Mouse (Mus musculus) spleen, adult 2 months (tissue): ENCODE results near the gene Cct2. TPM values are rescaled to one million over a fixed set of nuclear protein-coding genes. Genes with fewer than 3 reads are reported as not detected.
"Not testable (repeated sequence)": the region's sequence is repeated elsewhere in the genome, so short reads cannot be mapped to it uniquely, and the experiment has no call there.

Source experiments
- DNase-seq, 2 experiments: peaks; one replicate each; pipeline versions ENCODE4 v3.0.0 to v3.0.0-alpha.2; 2012 to 2021; ENCODE audit warnings: low spot score in 2 of 2, low read depth in 1 of 2
- H3K27ac ChIP-seq: fragments of 200-500 bp; 2 replicates; pipeline ENCODE4 v1.5.1; 2012; ENCODE audit warnings: low read length, inconsistent platforms; ENCODE audit not compliant: insufficient read depth
- H3K27me3 ChIP-seq: fragments of 200-500 bp; 2 replicates; pipeline ENCODE4 v1.6.1; 2012; ENCODE audit warnings: mild to moderate bottlenecking, moderate library complexity, low read length, inconsistent platforms; ENCODE audit not compliant: control insufficient read depth, insufficient read depth
- H3K36me3 ChIP-seq: fragments of 200-500 bp; 2 replicates; pipeline ENCODE4 v1.6.1; 2012; ENCODE audit warnings: mild to moderate bottlenecking, low read length, inconsistent platforms; ENCODE audit not compliant: control insufficient read depth, insufficient read depth
- H3K4me1 ChIP-seq: fragments of 200-500 bp; 2 replicates; pipeline ENCODE4 v1.6.1; 2011; ENCODE audit warnings: inconsistent platforms; ENCODE audit not compliant: control insufficient read depth, insufficient read depth, insufficient read length
- H3K4me3 ChIP-seq: fragments of 200-500 bp; 2 replicates; pipeline ENCODE4 v1.5.1; 2011; ENCODE audit warnings: mild to moderate bottlenecking, inconsistent platforms; ENCODE audit not compliant: insufficient read depth, insufficient read length; ENCODE audit errors: extremely low read depth
- CTCF ChIP-seq: fragments of 200-500 bp; IDR thresholded peaks from 2 replicates; pipeline ENCODE4 v1.5.1; 2011; ENCODE audit warnings: mild to moderate bottlenecking, inconsistent platforms; ENCODE audit not compliant: insufficient read depth, insufficient read length, insufficient replicate concordance; ENCODE audit errors: extremely low read depth
- POLR2A ChIP-seq: fragments of 200-500 bp; IDR thresholded peaks from 2 replicates; pipeline ENCODE4 v1.6.1; 2011; ENCODE audit warnings: low read depth, low read length, inconsistent platforms
- WGBS: fragments of 180-500 bp; shearing (Covaris S2); methylation state at CpG from one replicate; pipeline ENCODE4 v1.1.7; 2018; 5-methylcytosine and 5-hydroxymethylcytosine counted together
- polyA plus RNA-seq: library from polyadenylated mRNA; depleted of rRNA; stranded (reverse); fragments of >200 nt; gene quantifications from 2 replicates; pipeline ENCODE4 v1.2.3, GENCODE M21; 2012

The Cct2 gene
- polyA plus RNA-seq, 1 experiment = 47.5 TPM

- peaks cover 66% of the 10 kb centered on the region for H3K36me3 ChIP-seq
- DNase-seq = no peak
- TF ChIP-seq POLR2A (no peak), CTCF (no peak)
- no peak overlapping the region for H3K27ac ChIP-seq
- no peaks in the 10 kb centered on the region for H3K4me1 ChIP-seq
- no peak overlapping the region for H3K4me3 ChIP-seq
- H3K27me3 ChIP-seq = no peaks in the 10 kb centered on the region
- 84% methylated on average over 4 of the region's 4 CpGs for WGBS
Observed at GRCm38 (mm10) chr10:117055668-117056067, 7.9 kb downstream of the Cct2 start.

GRCm38 (mm10) chr10:117049961-117050597 lies 13.5 kb downstream of the Cct2 start:
- WGBS = 75% methylated on average over 4 of the region's 4 CpGs
- TF ChIP-seq POLR2A (no peak), CTCF (no peak)
- Histone ChIP-seq H3K4me1 (no peaks in the 10 kb centered on the region), H3K27ac (no peak overlapping the region), H3K36me3 (peaks cover 37% of the 10 kb centered on the region), H3K27me3 (peaks cover 2% of the 10 kb centered on the region; the same call in 1 of the 2 replicates), H3K4me3 (no peak overlapping the region)
- DNase-seq = no peak

GRCm38 (mm10) chr10:117049253-117049652 lies 14.4 kb downstream of the Cct2 start:
- H3K27me3 ChIP-seq = peaks cover 2% of the 10 kb centered on the region; the same call in 1 of the 2 replicates
- H3K27ac ChIP-seq = no peak overlapping the region
- no peaks in the 10 kb centered on the region for H3K4me1 ChIP-seq
- peaks cover 31% of the 10 kb centered on the region for H3K36me3 ChIP-seq
- 80% methylated on average over 4 of the region's 4 CpGs for WGBS
- no peak overlapping the region for H3K4me3 ChIP-seq
- TF ChIP-seq CTCF (no peak), POLR2A (no peak)
- DNase-seq = no peak

GRCm38 (mm10) chr10:117045175-117046056 lies 18.2 kb downstream of the Cct2 start, which contains the start of gene Lrrc10:
Gene Lrrc10 (plus strand): TSS chr10:117045341.
- TF ChIP-seq CTCF = no peak
- no peak for TF ChIP-seq POLR2A
- peaks cover 2% of the 10 kb centered on the region; the same call in 1 of the 2 replicates for H3K27me3 ChIP-seq
- 60% methylated on average over 40 of the region's 40 CpGs for WGBS

DNA sequence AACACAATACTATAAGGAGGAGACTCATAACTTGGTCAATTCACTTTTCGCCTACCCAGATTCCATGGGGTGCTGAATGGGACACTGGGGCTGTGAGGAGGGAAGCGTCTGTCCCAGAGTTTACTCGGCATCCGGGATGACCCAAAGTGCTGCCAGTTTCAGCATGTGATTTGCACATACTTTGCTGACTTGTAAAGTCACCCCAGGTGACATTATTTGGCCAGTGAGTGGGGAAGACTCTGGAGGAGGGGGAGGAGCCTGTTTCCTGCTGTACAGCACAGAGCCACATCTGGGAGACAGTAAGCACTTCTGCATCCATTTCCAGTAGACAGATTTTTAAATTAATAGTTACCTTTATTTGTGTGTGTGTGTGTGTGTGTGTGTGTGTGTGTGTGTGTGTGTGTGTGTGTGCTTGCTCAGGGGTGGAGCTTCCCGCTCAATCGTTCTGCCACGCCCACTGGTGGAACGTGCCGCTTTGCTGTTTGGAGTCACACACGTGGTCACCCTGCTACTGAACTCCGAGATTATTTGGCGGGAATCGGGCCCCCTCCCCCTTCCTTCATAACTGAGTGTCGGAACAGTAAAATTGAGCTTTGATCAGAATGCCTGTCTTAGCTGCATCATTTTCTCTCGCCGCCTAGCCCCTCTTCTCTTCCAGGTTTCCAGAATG lies 20.0 kb downstream of the Cct2 start:
- H3K4me3 ChIP-seq, H3K36me3 ChIP-seq, H3K27me3 ChIP-seq, DNase-seq, H3K4me1 ChIP-seq, H3K27ac ChIP-seq: not testable (repeated sequence)
- 63% methylated on average over 16 of the region's 16 CpGs for WGBS

More at GRCm38 (mm10) chr10:117045175-117046056, 18.2 kb downstream of the Cct2 start, which contains the start of gene Lrrc10:
- Histone ChIP-seq H3K27ac (no peak within 1 kb of the TSS), H3K4me3 (no peak within 1 kb of the TSS), H3K36me3 (peaks cover 6% of the 10 kb centered on the region), H3K4me1 (no peaks in the 10 kb centered on the region)
- no peak for DNase-seq

DNA sequence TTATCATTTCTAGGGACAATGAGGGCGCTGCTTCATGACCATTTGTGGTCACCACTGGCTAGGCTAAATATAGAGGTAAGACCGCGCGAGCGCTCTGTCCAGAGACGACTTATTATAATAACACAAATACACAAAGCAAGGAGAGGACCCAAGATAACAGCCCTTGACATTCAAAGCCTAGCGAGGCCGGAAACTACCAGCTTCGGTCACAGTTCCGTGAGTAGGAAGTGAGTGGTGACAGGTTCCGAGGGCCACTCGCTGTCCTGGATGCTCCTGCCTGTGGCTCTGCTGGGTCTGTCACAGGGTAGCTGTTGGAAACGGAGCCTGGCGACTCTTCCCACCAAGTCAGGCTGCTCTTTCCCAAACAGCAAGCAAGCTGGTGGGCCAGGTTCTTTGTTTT lies 21.3 kb downstream of the Cct2 start:
- WGBS = 63% methylated on average over 14 of the region's 14 CpGs
- no peak overlapping the region for H3K4me3 ChIP-seq

More for the DNA sequence above, 21.3 kb downstream of the Cct2 start:
- Histone ChIP-seq H3K4me1 (no peaks in the 10 kb centered on the region), H3K27ac (no peak overlapping the region), H3K27me3 (peaks cover 2% of the 10 kb centered on the region; the same call in 1 of the 2 replicates), H3K36me3 (no peaks in the 10 kb centered on the region)
- no peak for DNase-seq
- TF ChIP-seq POLR2A (no peak), CTCF (no peak)
